ENCODE assay signal across 16 mouse cellular contexts in genomic region chr8:87130691-87131090, GRCm38 (mm10).
DNase-seq lines count a peak whose midpoint lies in the region; ATAC-seq and TF ChIP-seq lines count a peak whose summit lies in the region.
"Had no signal": no experiment of that assay in that cellular context is flagged by ENCODE, and none has a peak within 500 bp of the region (broad histone marks: within the 10 kb centered on the region; RNA-seq: fewer than 3 reads in every experiment).

No protein-coding gene starts in this region.

- DNase-seq in gastrocnemius, adult 2 months, result no peak
- DNase-seq in gastrocnemius, postnatal 25 days, result no peak
- DNase-seq in 3T3-L1 (ENCODE audit: low read depth, low spot score), result peak; percentile 53
- peak; percentile 32 for DNase-seq in heart, adult 2 months
- DNase-seq in kidney, postnatal 0 days (ENCODE audit: low spot score), result peak; percentile 27
- DNase-seq in midbrain, embryonic 11.5 days (ENCODE audit: low spot score, missing footprints), result no peak
- DNase-seq: cerebellum, postnatal 10 days; gastrocnemius, postnatal 14 days; thymus, adult 18-20 months had no signal

- TF ChIP-seq POLR2A in heart, adult 2 months (IDR thresholded peaks at IDR 0.05; ENCODE audit: insufficient read depth, low read depth, low read length), result peak; percentile 37; the same call in 1 of the 2 replicates

- ATAC-seq in kidney, postnatal 0 days (replicated peaks; ENCODE audit: low FRiP score, low read depth), result no peak
- ATAC-seq in midbrain, embryonic 11.5 days (ENCODE audit: low FRiP score), result no peak
- ATAC-seq in erythroblast, adult 5-6 weeks (replicated peaks; ENCODE audit: low FRiP score, poor library complexity, severe bottlenecking), result no peak
- no peak for ATAC-seq in activated CD4-positive, CD25-positive, alpha-beta regulatory T cell, adult 4 months
- ATAC-seq: hindbrain, embryonic 16.5 days; Patski had no signal

- H3K36me3 ChIP-seq in heart, adult 2 months (ENCODE audit: control insufficient read depth, insufficient read depth, low read length), result no peaks in the 10 kb centered on the region; the same call in 1 of the 2 replicates
- H3K36me3 ChIP-seq in kidney, postnatal 0 days (ENCODE audit: insufficient read depth, low read length), result no peaks in the 10 kb centered on the region
- no peaks in the 10 kb centered on the region for H3K36me3 ChIP-seq in midbrain, embryonic 11.5 days (ENCODE audit: control insufficient read depth, insufficient read depth, low read length)
- H3K36me3 ChIP-seq: embryonic facial prominence, embryonic 12.5 days; forebrain, embryonic 12.5 days; liver, embryonic 15.5 days had no signal

- peak overlapping the region; percentile 56 for H3K27ac ChIP-seq in gastrocnemius, adult 2 months
- peak overlapping the region; percentile 75 for H3K27ac ChIP-seq in heart, adult 2 months
- H3K27ac ChIP-seq in kidney, postnatal 0 days, result no peak overlapping the region
- H3K27ac ChIP-seq in midbrain, embryonic 11.5 days (ENCODE audit: low read depth, low read length), result no peak overlapping the region
- H3K27ac ChIP-seq: embryonic facial prominence, embryonic 12.5 days; forebrain, embryonic 12.5 days; liver, embryonic 15.5 days had no signal

- H3K79me2 ChIP-seq in heart, adult 2 months (replicated peaks; ENCODE audit: control insufficient read depth, insufficient read depth, low read length), result no peaks in the 10 kb centered on the region

- WGBS in heart, adult 2 months, result 20% methylated on average over 3 of the region's 3 CpGs
- WGBS in kidney, postnatal 0 days, result 48% methylated on average over 3 of the region's 3 CpGs
- WGBS in midbrain, embryonic 11.5 days, result 62% methylated on average over 3 of the region's 3 CpGs

- no peak overlapping the region for H3K9ac ChIP-seq in heart, adult 2 months (ENCODE audit: low read depth, low read length)
- H3K9ac ChIP-seq in kidney, postnatal 0 days (ENCODE audit: low read depth, low read length), result no peak overlapping the region
- H3K9ac ChIP-seq in midbrain, embryonic 11.5 days (ENCODE audit: low read length), result no peak overlapping the region
- H3K9ac ChIP-seq: embryonic facial prominence, embryonic 12.5 days; forebrain, embryonic 12.5 days; liver, embryonic 15.5 days had no signal

- TF ChIP-seq EP300 in heart, adult 2 months (IDR thresholded peaks at IDR 0.05; ENCODE audit: insufficient read depth, low read depth, low read length), result 0 out of 2 replicates have a peak, but pooled peaks have one; percentile 30

- intact Hi-C loops in gastrocnemius, adult 2 months (cut with DNase I), result no loop called here
- intact Hi-C loops in heart, adult 2 months (cut with DNase I), result no loop called here

- peaks cover 8% of the 10 kb centered on the region for H3K4me1 ChIP-seq in heart, adult 2 months (ENCODE audit: control insufficient read depth, insufficient read depth, low read length)
- H3K4me1 ChIP-seq in kidney, postnatal 0 days (replicated peaks; ENCODE audit: insufficient read depth, low read length), result no peaks in the 10 kb centered on the region
- no peaks in the 10 kb centered on the region for H3K4me1 ChIP-seq in midbrain, embryonic 11.5 days (ENCODE audit: control insufficient read depth, insufficient read depth, low read length)
- H3K4me1 ChIP-seq: embryonic facial prominence, embryonic 12.5 days; forebrain, embryonic 12.5 days; liver, embryonic 15.5 days had no signal

- no peak for TF ChIP-seq CTCF in gastrocnemius, adult 2 months (IDR thresholded peaks at IDR 0.05)
- 0 out of 2 replicates have a peak, but pooled peaks have one; percentile 3 for TF ChIP-seq CTCF in heart, adult 2 months (IDR thresholded peaks at IDR 0.05)
- TF ChIP-seq CTCF in kidney, postnatal 0 days (IDR thresholded peaks at IDR 0.05; ENCODE audit: low read depth), result no peak

- H3K9me3 ChIP-seq in kidney, postnatal 0 days (replicated peaks; ENCODE audit: low read length), result no peaks in the 10 kb centered on the region
- no peaks in the 10 kb centered on the region for H3K9me3 ChIP-seq in midbrain, embryonic 11.5 days (ENCODE audit: control insufficient read depth, low read length)
- H3K9me3 ChIP-seq: embryonic facial prominence, embryonic 12.5 days; forebrain, embryonic 12.5 days; liver, embryonic 15.5 days had no signal

- no peaks in the 10 kb centered on the region for H3K27me3 ChIP-seq in heart, adult 2 months (ENCODE audit: control insufficient read depth, insufficient read depth, low read length)
- H3K27me3 ChIP-seq in kidney, postnatal 0 days (ENCODE audit: insufficient read depth, low read length), result no peaks in the 10 kb centered on the region
- H3K27me3 ChIP-seq in midbrain, embryonic 11.5 days (ENCODE audit: control insufficient read depth, insufficient read depth, low read length), result no peaks in the 10 kb centered on the region
- H3K27me3 ChIP-seq: embryonic facial prominence, embryonic 12.5 days; forebrain, embryonic 12.5 days; liver, embryonic 15.5 days had no signal

- H3K4me2 ChIP-seq in kidney, postnatal 0 days (ENCODE audit: low read length), result no peak overlapping the region
- H3K4me2 ChIP-seq in midbrain, embryonic 11.5 days, result no peak overlapping the region
- H3K4me2 ChIP-seq: embryonic facial prominence, embryonic 12.5 days; forebrain, embryonic 12.5 days; liver, embryonic 15.5 days had no signal

- H3K4me3 ChIP-seq in gastrocnemius, adult 2 months, result no peak overlapping the region
- no peak overlapping the region for H3K4me3 ChIP-seq in heart, adult 2 months
- no peak overlapping the region for H3K4me3 ChIP-seq in kidney, postnatal 0 days (replicated peaks; ENCODE audit: low read depth, low read length)
- H3K4me3 ChIP-seq in midbrain, embryonic 11.5 days (ENCODE audit: low read depth, low read length), result no peak overlapping the region
- H3K4me3 ChIP-seq: embryonic facial prominence, embryonic 12.5 days; forebrain, embryonic 12.5 days; liver, embryonic 15.5 days had no signal

Comparison
In these comparisons a context has a peak if more than half of its experiments do, and no peak if none do; other contexts are left out.
1. DNase-seq: peak in 3T3-L1 (single experiment), heart, adult 2 months (2 of 2) and kidney, postnatal 0 days (single experiment); none in gastrocnemius, adult 2 months (single experiment), gastrocnemius, postnatal 25 days (single experiment) and midbrain, embryonic 11.5 days (single experiment).
2. H3K27ac ChIP-seq: peak in gastrocnemius, adult 2 months (single experiment) and heart, adult 2 months (single experiment); none in kidney, postnatal 0 days (single experiment) and midbrain, embryonic 11.5 days (single experiment).